Mouse (Mus musculus): ENCODE measurements around the gene Inka2. TPM values are rescaled to one million over a fixed set of nuclear protein-coding genes. Genes with fewer than 3 reads are reported as not detected.

Inka2 gene
- total and polyA plus RNA-seq, 3 experiments = 1.0 to 3.1 (median 2.5) TPM

DNA sequence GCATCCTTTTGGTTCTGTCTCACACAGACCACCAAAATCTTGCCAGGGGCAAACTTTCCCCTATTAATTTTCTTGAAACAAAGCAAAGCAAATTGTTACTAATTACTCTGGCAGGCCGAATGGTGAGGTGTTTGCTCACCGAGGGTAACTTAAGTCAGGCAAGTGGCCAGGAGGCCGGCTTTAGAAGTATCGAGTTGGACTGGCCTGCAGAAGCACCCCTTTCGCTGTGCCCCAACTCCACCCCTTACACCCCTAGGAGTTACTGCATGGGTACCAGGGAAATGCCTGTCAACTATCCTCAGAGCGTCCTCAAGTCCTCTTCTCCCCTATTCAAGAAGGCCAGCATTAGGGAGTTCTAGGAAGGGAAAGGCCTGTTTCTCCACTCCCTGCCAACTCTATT lies 828 bp upstream of the Inka2 start:
- no peak for DNase-seq (ENCODE audit: extremely low read depth)
- no peak for TF ChIP-seq RCOR1 (conservative IDR thresholded peaks at IDR 0.05; ENCODE audit: low read depth, low read length)
- no peak for TF ChIP-seq PAX5 (IDR thresholded peaks at IDR 0.05; ENCODE audit: low read length)
- no peak for TF ChIP-seq NRF1 (IDR thresholded peaks at IDR 0.05; ENCODE audit: low read depth, low read length)
- TF ChIP-seq MAX (IDR thresholded peaks at IDR 0.05; ENCODE audit: low read length) = no peak
- no peak for TF ChIP-seq TBP (conservative IDR thresholded peaks at IDR 0.05; ENCODE audit: low read depth, low read length)
- no peak for TF ChIP-seq RAD21 (IDR thresholded peaks at IDR 0.05; ENCODE audit: low read depth, low read length)
- TF ChIP-seq SIN3A (IDR thresholded peaks at IDR 0.05; ENCODE audit: low read length) = no peak
- no peak for TF ChIP-seq MAFK (IDR thresholded peaks at IDR 0.05; ENCODE audit: insufficient replicate concordance, low read length)
- TF ChIP-seq MXI1 (IDR thresholded peaks at IDR 0.05; ENCODE audit: low read depth, low read length) = no peak
- TF ChIP-seq ZNF384 (IDR thresholded peaks at IDR 0.05; ENCODE audit: low read depth, low read length) = no peak
- TF ChIP-seq CHD1 (IDR thresholded peaks at IDR 0.05; ENCODE audit: low read depth, low read length) = no peak
- TF ChIP-seq POLR2A (IDR thresholded peaks at IDR 0.05; ENCODE audit: low read depth, low read length) = no peak
- no peak for TF ChIP-seq ETS1 (conservative IDR thresholded peaks at IDR 0.05; ENCODE audit: low read depth, low read length)
- TF ChIP-seq E2F4 (IDR thresholded peaks at IDR 0.05; ENCODE audit: insufficient replicate concordance, low read depth, low read length) = no peak
- TF ChIP-seq CTCF (conservative IDR thresholded peaks at IDR 0.05 in 1 of 2, IDR thresholded peaks at IDR 0.05 in 1 of 2; ENCODE audit: low read depth in 2 of 2, low read length in 2 of 2) = no peak
- TF ChIP-seq USF2 (conservative IDR thresholded peaks at IDR 0.05; ENCODE audit: low read depth, low read length) = no peak
- Histone ChIP-seq H3K9ac (ENCODE audit: insufficient read depth, low read depth) (no peak overlapping the region), H3K4me2 (ENCODE audit: insufficient read depth, low read depth, poor library complexity, severe bottlenecking) (no peak overlapping the region), H3K79me2 (replicated peaks; ENCODE audit: control insufficient read depth, extremely low read depth, insufficient read depth, poor library complexity, severe bottlenecking) (peaks cover 4% of the 10 kb centered on the region), H3K36me3 (replicated peaks in 1 of 2; ENCODE audit: control insufficient read depth in 1 of 2, insufficient read depth in 1 of 2, low read length in 1 of 2) (no peaks in the 10 kb centered on the region), H3K9me3 (replicated peaks; ENCODE audit: low read length) (no peaks in the 10 kb centered on the region), H3K4me1 (ENCODE audit: control insufficient read depth in 1 of 2, insufficient read depth in 2 of 2) (peaks cover 10 to 20% of the 10 kb centered on the region in 2 experiments; a peak in 3 of 4 replicates), H3K27ac (ENCODE audit: insufficient read depth, low read depth) (no peak overlapping the region), H3K27me3 (replicated peaks) (peaks cover 13% of the 10 kb centered on the region), H3K4me3 (replicated peaks in 1 of 3; ENCODE audit: low read depth in 2 of 3, low read length in 2 of 3, poor library complexity in 1 of 3) (no peak overlapping the region)
- dilution Hi-C loops (cut with MboI; ENCODE audit: extremely low pct_ligation_motif_present, extremely low pct_unique_long_range_greater_than_20kb, low sequenced_read_pairs) = no loop called here
- in situ Hi-C loops (cut with MboI; ENCODE audit: low pct_ligation_motif_present, low pct_unique_long_range_greater_than_20kb, low sequenced_read_pairs) = no loop called here

DNA sequence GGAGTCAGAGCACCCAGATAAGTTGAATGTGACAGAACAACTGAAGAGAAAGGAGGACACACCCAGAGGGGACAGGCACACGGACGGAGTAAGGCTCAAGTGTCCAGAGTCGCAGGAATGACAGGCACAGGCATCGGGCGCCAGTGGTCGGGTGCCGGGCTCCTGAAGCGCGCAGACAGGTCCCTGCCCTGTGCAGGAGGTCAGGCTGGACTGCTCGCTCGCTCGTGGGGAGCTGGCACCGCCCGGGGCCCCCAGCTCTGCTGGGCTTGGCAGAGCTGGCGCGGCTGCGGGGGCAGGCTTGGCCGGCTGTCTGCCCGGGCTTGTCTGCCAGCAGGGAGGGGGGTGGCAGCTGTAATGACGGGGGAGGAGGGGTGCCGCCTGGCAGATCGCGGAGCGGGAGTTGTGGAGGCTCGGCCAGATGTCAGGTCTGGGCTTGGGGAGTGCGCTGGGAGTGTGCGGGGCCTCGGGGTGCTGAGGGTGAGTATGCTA lies 706 bp downstream of the Inka2 start:
- H3K27ac ChIP-seq (ENCODE audit: insufficient read depth, low read depth) = no peak overlapping the region
- H3K36me3 ChIP-seq (replicated peaks in 1 of 2; ENCODE audit: control insufficient read depth in 1 of 2, insufficient read depth in 1 of 2, low read length in 1 of 2) = peaks cover 0 to 1% of the 10 kb centered on the region in 2 experiments
- H3K79me2 ChIP-seq (replicated peaks; ENCODE audit: control insufficient read depth, extremely low read depth, insufficient read depth, poor library complexity, severe bottlenecking) = peaks cover 4% of the 10 kb centered on the region
- H3K4me1 ChIP-seq (ENCODE audit: control insufficient read depth in 1 of 2, insufficient read depth in 2 of 2) = peaks cover 10 to 20% of the 10 kb centered on the region in 2 experiments; a peak in 3 of 4 replicates
- no peak for DNase-seq (ENCODE audit: extremely low read depth)
- peaks cover 9% of the 10 kb centered on the region for H3K27me3 ChIP-seq (replicated peaks)
- TF ChIP-seq UBTF (IDR thresholded peaks at IDR 0.05; ENCODE audit: low read depth, low read length) = no peak
- TF ChIP-seq CHD1 (IDR thresholded peaks at IDR 0.05; ENCODE audit: low read depth, low read length) = no peak
- no peak for TF ChIP-seq JUN (IDR thresholded peaks at IDR 0.05; ENCODE audit: insufficient read depth, low read depth, low read length)
- no peak for TF ChIP-seq EP300 (IDR thresholded peaks at IDR 0.05; ENCODE audit: low read length)
- no peak for TF ChIP-seq KAT2A (IDR thresholded peaks at IDR 0.05; ENCODE audit: insufficient replicate concordance, low read length)
- TF ChIP-seq ZMIZ1 (IDR thresholded peaks at IDR 0.05; ENCODE audit: low read depth, low read length) = no peak
- TF ChIP-seq ELF1 (IDR thresholded peaks at IDR 0.05; ENCODE audit: low read depth, low read length) = no peak
- no peaks in the 10 kb centered on the region for H3K9me3 ChIP-seq (replicated peaks; ENCODE audit: low read length)
- peak overlapping the region; percentile 70 for H3K4me2 ChIP-seq (ENCODE audit: insufficient read depth, low read depth, poor library complexity, severe bottlenecking)
- H3K9ac ChIP-seq (ENCODE audit: insufficient read depth, low read depth) = peak overlapping the region; percentile 64
- H3K4me3 ChIP-seq (replicated peaks in 1 of 3; ENCODE audit: low read depth in 2 of 3, low read length in 2 of 3, poor library complexity in 1 of 3) = peak overlapping the region; percentile 57 to 81 (median 71)
- in situ Hi-C loops (cut with MboI; ENCODE audit: low pct_ligation_motif_present, low pct_unique_long_range_greater_than_20kb, low sequenced_read_pairs) (no loop called here), dilution Hi-C loops (cut with MboI; ENCODE audit: extremely low pct_ligation_motif_present, extremely low pct_unique_long_range_greater_than_20kb, low sequenced_read_pairs) (no loop called here)
